Mouse (Mus musculus) embryonic facial prominence, embryonic 14.5 days (tissue): ENCODE results near the gene Fitm2. TPM values are rescaled to one million over a fixed set of nuclear protein-coding genes. Genes with fewer than 3 reads are reported as not detected.
A peak's percentile ranks its signal among the peaks of the same experiment; 100 is the strongest.

Experiments
- ATAC-seq: fragments of 200-750 bp; cut with Nextera tagmentation; 2 replicates; pipeline ENCODE4 v1.8.0; 2017; ENCODE audit warnings: low read depth, moderate number of reproducible peaks, moderate TSS enrichment
- DNase-seq: peaks from one replicate; pipeline ENCODE4 v3.0.0-alpha.2; 2015; ENCODE audit warnings: low spot score
- H3K27ac ChIP-seq: fragments of 300-500 bp; sonication (generic); replicated peaks from 2 replicates; pipeline ENCODE4 v1.5.1; 2014; ENCODE audit warnings: low read depth, mild to moderate bottlenecking, low read length, moderate library complexity
- H3K27me3 ChIP-seq: fragments of 300-500 bp; sonication (generic); replicated peaks from 2 replicates; pipeline ENCODE4 v1.6.1; 2014; ENCODE audit warnings: low read length; ENCODE audit not compliant: control insufficient read depth, insufficient read depth
- H3K36me3 ChIP-seq: fragments of 300-500 bp; sonication (generic); 2 replicates; pipeline ENCODE4 v1.6.1; 2014; ENCODE audit warnings: low read length, mixed read lengths; ENCODE audit not compliant: control insufficient read depth, insufficient read depth
- H3K4me1 ChIP-seq: fragments of 300-500 bp; sonication (generic); 2 replicates; pipeline ENCODE4 v1.6.1; 2014; ENCODE audit warnings: antibody characterized with exemption, low read length; ENCODE audit not compliant: control insufficient read depth, insufficient read depth
- H3K4me2 ChIP-seq: fragments of 300-500 bp; sonication (generic); 2 replicates; pipeline ENCODE4 v1.6.1; 2014; ENCODE audit warnings: low read depth, mild to moderate bottlenecking, low read length, moderate library complexity, mixed read lengths
- H3K4me3 ChIP-seq: fragments of 300-500 bp; sonication (generic); 2 replicates; pipeline ENCODE4 v1.5.1; 2014; ENCODE audit warnings: low read depth, mild to moderate bottlenecking, low read length
- H3K9ac ChIP-seq: fragments of 300-500 bp; sonication (generic); 2 replicates; pipeline ENCODE4 v1.6.1; 2014; ENCODE audit warnings: low read depth, mild to moderate bottlenecking, low read length, moderate library complexity, mixed read lengths
- H3K9me3 ChIP-seq: fragments of 300-500 bp; sonication (generic); 2 replicates; pipeline ENCODE4 v1.6.1; 2016; ENCODE audit warnings: low read length; ENCODE audit not compliant: control insufficient read depth
- WGBS: fragments of 180-500 bp; shearing (Covaris S2); extraction: QIAGEN DNeasy Blood & Tissue Kit; methylation state at CpG from one replicate; pipeline ENCODE4 v1.1.7; 2014; 5-methylcytosine and 5-hydroxymethylcytosine counted together
- polyA plus RNA-seq: library from polyadenylated mRNA; unstranded; fragments of >200 nt; fragmentation: Nextera tagmentation; extraction: Ambion mirVana; gene quantifications from 2 replicates; pipeline ENCODE4 v1.2.1, GENCODE M21; 2014

The Fitm2 gene
- polyA plus RNA-seq, 1 experiment from 2014 or later: 11.3 TPM

- no peak for ATAC-seq
- DNase-seq: no peak
- H3K27ac ChIP-seq: no peak overlapping the region
- H3K9ac ChIP-seq: no peak overlapping the region
- no peaks in the 10 kb centered on the region for H3K9me3 ChIP-seq
- no peaks in the 10 kb centered on the region for H3K4me1 ChIP-seq
- H3K27me3 ChIP-seq: no peaks in the 10 kb centered on the region
- H3K4me2 ChIP-seq: no peak overlapping the region
- whole genome bisulfite sequencing: 91% methylated on average over 17 of the region's 17 CpGs
- no peak overlapping the region for H3K4me3 ChIP-seq
- no peaks in the 10 kb centered on the region for H3K36me3 ChIP-seq
These were observed 18.2 kb upstream of the Fitm2 start for GRCm38 (mm10) chr2:163490656-163491055.

DNA sequence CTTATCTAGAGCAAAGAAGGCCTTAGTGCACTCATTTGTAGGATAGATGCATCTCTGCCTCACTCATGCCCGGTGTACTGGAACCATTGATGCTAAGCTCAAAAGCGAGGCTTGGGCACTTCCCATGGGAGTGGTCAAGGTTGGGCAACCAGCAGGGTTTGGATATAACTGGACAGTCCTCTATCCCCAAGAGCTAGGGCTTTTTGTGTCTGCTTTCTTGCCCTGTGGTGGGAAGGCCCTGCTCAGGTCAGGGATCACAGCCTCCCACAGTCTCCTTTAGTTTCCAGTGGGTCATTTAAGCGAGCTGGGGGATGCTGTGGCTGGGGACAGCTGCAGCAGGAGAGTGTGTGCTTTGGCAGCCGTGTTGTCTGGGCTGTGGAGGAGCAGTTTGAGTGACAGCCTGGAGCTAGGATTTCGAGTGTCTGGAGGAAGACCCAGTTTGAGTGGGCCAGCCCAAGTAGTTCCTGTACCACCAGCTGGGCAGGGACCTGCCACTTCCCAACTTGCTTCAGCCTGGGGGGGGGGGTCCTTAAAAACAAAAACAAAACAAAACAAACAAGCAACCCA is 17.4 kb upstream of the Fitm2 start:
- Histone ChIP-seq H3K4me1 (no peaks in the 10 kb centered on the region), H3K27me3 (no peaks in the 10 kb centered on the region), H3K9ac (no peak overlapping the region), H3K4me3 (no peak overlapping the region), H3K36me3 (no peaks in the 10 kb centered on the region), H3K4me2 (no peak overlapping the region), H3K9me3 (no peaks in the 10 kb centered on the region), H3K27ac (no peak overlapping the region)
- ATAC-seq (no peak), DNase-seq (no peak)
- WGBS: 44% methylated on average over 5 of the region's 5 CpGs

- Histone ChIP-seq H3K27me3 (peaks cover 3% of the 10 kb centered on the region; the same call in 1 of the 2 replicates), H3K9me3 (no peaks in the 10 kb centered on the region), H3K36me3 (no peaks in the 10 kb centered on the region), H3K4me2 (no peak overlapping the region), H3K9ac (no peak overlapping the region), H3K27ac (no peak overlapping the region), H3K4me3 (no peak overlapping the region), H3K4me1 (no peaks in the 10 kb centered on the region)
- ATAC-seq: no peak
- DNase-seq: no peak
- WGBS: 85% methylated on average over 3 of the region's 3 CpGs
These were observed 14.9 kb upstream of the Fitm2 start for GRCm38 (mm10) chr2:163487360-163487759.

DNA sequence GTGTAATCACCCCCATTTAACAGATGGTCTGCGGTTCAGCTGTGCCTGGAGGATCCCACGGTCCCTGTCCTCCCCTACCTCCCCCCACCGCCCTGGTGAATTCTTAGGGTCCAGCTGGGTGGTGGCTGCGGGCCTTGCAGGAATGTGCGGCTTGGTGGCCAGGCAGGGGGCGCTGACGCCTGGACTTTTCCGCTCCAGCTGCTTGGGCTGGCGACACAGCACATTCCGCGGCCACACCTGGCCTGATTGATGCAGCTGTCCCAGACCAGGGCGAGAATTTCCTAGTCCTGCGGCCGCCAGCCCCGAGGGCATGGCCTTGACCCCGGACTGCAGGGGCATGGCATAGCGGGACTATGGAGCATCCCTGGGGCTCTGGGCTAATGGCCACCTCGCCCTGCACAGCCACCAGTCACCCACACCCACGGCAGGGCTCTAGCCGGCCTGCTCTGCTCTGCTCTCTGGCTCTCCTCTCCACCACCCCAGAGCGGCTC is 9.2 kb upstream of the Fitm2 start:
- Histone ChIP-seq H3K27me3 (peaks cover 26% of the 10 kb centered on the region), H3K9me3 (no peaks in the 10 kb centered on the region), H3K36me3 (no peaks in the 10 kb centered on the region), H3K27ac (no peak overlapping the region), H3K4me2 (peak overlapping the region; percentile 43), H3K9ac (0 out of 2 replicates have a peak overlapping the region, but pooled peaks have one; percentile 14), H3K4me3 (peak overlapping the region; percentile 20), H3K4me1 (0 out of 2 replicates have a peak, but pooled peaks cover 7% of the 10 kb centered on the region)
- peak; percentile 53; the same call in 1 of the 2 replicates for ATAC-seq
- WGBS: under 1% methylated on average over 15 of the region's 21 CpGs
- peak; percentile 41 for DNase-seq

DNA sequence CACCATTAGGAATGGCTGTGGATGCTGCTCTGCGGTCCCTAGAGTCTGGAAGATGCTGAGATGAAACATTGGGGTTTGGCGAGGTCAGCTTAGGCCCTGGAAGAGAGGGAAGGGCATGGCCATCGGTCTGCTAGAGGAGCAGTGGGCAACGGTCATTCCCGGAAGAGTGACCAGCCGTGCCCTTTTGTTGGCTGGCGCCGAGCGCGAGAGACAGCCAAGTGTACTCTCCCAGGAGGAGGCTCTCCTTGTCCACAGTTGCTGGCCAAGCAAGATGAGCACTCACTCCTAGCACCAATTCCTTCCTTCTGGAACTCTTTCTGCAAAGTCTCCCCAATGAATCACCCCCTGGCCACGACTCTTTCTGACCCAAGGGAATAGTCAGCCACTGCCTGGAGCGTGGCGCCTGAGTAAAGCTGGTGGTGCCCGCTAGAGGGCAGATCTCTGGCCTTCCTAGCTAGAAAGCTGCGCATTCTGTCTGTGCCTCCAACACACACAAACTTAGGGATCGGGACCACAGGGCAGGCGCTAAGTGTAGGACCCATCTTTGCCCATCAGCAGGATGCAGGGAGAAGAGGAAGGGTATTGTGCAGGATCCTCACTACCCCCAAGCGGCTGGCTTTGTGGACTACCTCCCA is 7.9 kb upstream of the Fitm2 start:
- Histone ChIP-seq H3K4me2 (no peak overlapping the region), H3K36me3 (no peaks in the 10 kb centered on the region), H3K9ac (no peak overlapping the region), H3K4me3 (no peak overlapping the region), H3K27ac (no peak overlapping the region), H3K27me3 (peaks cover 26% of the 10 kb centered on the region), H3K9me3 (no peaks in the 10 kb centered on the region), H3K4me1 (0 out of 2 replicates have a peak, but pooled peaks cover 7% of the 10 kb centered on the region)
- DNase-seq: no peak
- ATAC-seq: no peak
- WGBS: 46% methylated on average over 16 of the region's 18 CpGs

GRCm38 (mm10) chr2:163471710-163472465 is 541 bp downstream of the Fitm2 start:
- no peaks in the 10 kb centered on the region for H3K9me3 ChIP-seq
- H3K4me1 ChIP-seq: peaks cover 9% of the 10 kb centered on the region
- 0 out of 2 replicates have a peak, but pooled peaks cover 23% of the 10 kb centered on the region for H3K36me3 ChIP-seq
- peak overlapping the region; percentile 64 for H3K4me2 ChIP-seq
- ATAC-seq (peak; percentile 70), DNase-seq (no peak)
- H3K27ac ChIP-seq: 0 out of 2 replicates have a peak overlapping the region, but pooled peaks have one; percentile 7
- peak overlapping the region; percentile 77 for H3K9ac ChIP-seq
- H3K27me3 ChIP-seq: no peaks in the 10 kb centered on the region
- 4% methylated on average over 34 of the region's 36 CpGs for WGBS
- peak overlapping the region; percentile 65 for H3K4me3 ChIP-seq

DNA sequence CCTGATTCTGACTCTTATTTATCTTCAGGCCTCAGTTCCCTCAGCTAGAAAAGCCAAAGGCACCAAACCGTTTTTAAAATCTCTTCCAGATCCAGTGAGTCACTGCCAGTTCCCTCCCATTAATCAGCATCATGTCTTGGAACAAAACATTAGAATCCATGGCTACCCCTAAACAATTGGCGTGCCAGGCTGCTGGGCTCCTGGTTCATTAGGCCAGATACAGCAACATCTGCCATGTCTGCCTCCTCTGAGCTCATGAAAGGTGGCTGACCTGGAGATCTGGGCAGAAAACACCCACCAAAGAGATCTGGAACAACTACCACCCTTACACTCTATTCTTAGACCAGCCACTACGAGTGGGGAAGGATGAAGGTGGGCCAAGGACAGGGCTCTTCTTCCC is 1.3 kb downstream of the Fitm2 start:
- no peak for DNase-seq
- 0 out of 2 replicates have a peak, but pooled peaks cover 23% of the 10 kb centered on the region for H3K36me3 ChIP-seq
- no peak for ATAC-seq
- H3K4me3 ChIP-seq: peak overlapping the region; percentile 65
- peak overlapping the region; percentile 77; the same call in 1 of the 2 replicates for H3K9ac ChIP-seq
- peak overlapping the region; percentile 64 for H3K4me2 ChIP-seq
- no peaks in the 10 kb centered on the region for H3K27me3 ChIP-seq
- 73% methylated on average over 3 of the region's 3 CpGs for WGBS
- H3K4me1 ChIP-seq: peaks cover 9% of the 10 kb centered on the region
- no peaks in the 10 kb centered on the region for H3K9me3 ChIP-seq
- no peak overlapping the region for H3K27ac ChIP-seq

GRCm38 (mm10) chr2:163469711-163470110 is 2.7 kb downstream of the Fitm2 start:
- 0 out of 2 replicates have a peak, but pooled peaks cover 23% of the 10 kb centered on the region for H3K36me3 ChIP-seq
- no peak overlapping the region for H3K4me3 ChIP-seq
- no peak for DNase-seq
- no peak overlapping the region for H3K27ac ChIP-seq
- H3K4me2 ChIP-seq: no peak overlapping the region
- 95% methylated on average over 15 of the region's 15 CpGs for whole genome bisulfite sequencing
- no peaks in the 10 kb centered on the region for H3K27me3 ChIP-seq
- no peaks in the 10 kb centered on the region for H3K9me3 ChIP-seq
- ATAC-seq: no peak
- H3K9ac ChIP-seq: no peak overlapping the region
- peaks cover 9% of the 10 kb centered on the region for H3K4me1 ChIP-seq
